Mouse (Mus musculus) liver, postnatal 0 days (tissue): ENCODE data around the gene Olfr1349.

Source experiments
- CTCF ChIP-seq: sonication (generic); IDR thresholded peaks from 2 replicates; pipeline ENCODE4 v1.5.1; 2016; ENCODE audit warnings: antibody characterized with exemption, low read depth
- EP300 ChIP-seq: IDR thresholded peaks from 2 replicates; pipeline ENCODE4 v1.6.1; 2016; ENCODE audit warnings: antibody characterized with exemption, low read depth, mild to moderate bottlenecking

DNA sequence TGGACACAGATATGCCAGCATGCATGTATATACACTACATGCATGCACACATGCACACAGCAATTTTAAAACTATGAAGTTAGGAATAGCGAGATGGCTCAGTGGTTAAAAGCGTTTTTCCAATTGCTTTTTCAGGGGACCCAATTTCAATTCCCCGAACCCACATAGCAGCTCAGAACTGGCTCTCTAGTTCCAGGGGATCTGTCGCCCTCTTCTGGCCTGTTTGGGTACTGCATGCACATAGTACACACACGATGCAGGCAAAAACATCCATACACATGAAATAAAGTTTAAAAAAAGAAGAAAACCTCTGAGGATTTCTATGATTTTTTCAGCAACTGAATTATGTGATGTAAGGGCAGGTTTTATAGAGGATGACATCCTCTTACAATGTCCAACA, 3.4 kb upstream of the Olfr1349 start:
- TF ChIP-seq CTCF (peak; percentile 62), EP300 (no peak)
